Mouse (Mus musculus): ENCODE data around the gene Igf1r. TPM values are rescaled to one million over a fixed set of nuclear protein-coding genes. Genes with fewer than 3 reads are reported as not detected.

Gene Igf1r
- polyA plus RNA-seq, 1 experiment from 2014 or later, result 29.7 TPM

DNA sequence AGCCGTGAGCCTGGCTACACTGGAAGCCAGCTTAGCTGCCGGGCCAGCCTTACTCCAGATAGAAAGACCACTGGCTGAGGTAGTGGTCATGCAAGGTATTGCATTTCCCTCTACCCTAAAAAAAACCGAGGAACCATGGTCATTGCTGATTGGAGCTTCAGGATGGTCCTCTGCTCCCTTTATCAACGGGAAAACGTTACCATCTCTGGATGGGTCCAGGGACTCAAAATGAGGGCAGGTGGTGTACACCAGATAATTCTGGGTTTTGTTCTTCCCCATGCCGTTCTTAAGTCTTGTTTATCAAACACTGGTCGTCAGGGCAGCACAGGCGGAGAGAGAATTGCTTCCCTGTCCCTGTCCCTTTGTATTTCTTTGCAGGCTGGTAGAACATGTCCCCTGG is 57.0 kb downstream of the Igf1r start:
- H3K27ac ChIP-seq (ENCODE audit: low read depth, low read length), result no peak overlapping the region
- peaks cover 13% of the 10 kb centered on the region for H3K36me3 ChIP-seq (ENCODE audit: control insufficient read depth, insufficient read depth, low read length)

DNA sequence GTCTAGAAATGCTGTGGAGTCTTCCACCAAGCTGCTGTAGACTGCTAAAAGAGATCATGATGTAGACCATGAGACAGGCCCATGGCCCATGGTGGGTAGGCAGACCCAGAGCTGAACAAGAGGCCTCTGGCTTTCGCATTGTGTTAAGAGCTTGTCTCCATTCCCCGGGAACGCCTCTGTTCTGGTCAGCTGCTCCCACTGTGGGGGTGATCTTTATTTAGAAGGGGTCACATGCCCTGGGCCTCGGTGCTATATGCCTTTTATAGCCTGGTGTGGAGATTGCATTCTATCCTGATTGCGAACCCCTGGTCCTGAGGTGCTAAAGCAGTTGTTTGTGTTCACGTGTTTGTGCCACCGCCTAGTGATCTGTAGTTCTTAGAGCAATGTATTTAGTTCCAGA is 57.5 kb downstream of the Igf1r start:
- Histone ChIP-seq H3K9ac (ENCODE audit: low read depth, low read length) (no peak overlapping the region), H3K4me3 (ENCODE audit: low read length) (no peak overlapping the region), H3K36me3 (ENCODE audit: control insufficient read depth, insufficient read depth, low read length) (peaks cover 13% of the 10 kb centered on the region), H3K4me2 (replicated peaks; ENCODE audit: low read depth, low read length) (no peak overlapping the region), H3K9me3 (ENCODE audit: control insufficient read depth, low read length) (no peaks in the 10 kb centered on the region), H3K27me3 (ENCODE audit: control insufficient read depth, insufficient read depth, low read length) (no peaks in the 10 kb centered on the region), H3K4me1 (ENCODE audit: control insufficient read depth, insufficient read depth, low read length) (peaks cover 10% of the 10 kb centered on the region), H3K27ac (ENCODE audit: low read depth, low read length) (no peak overlapping the region)
- 48% methylated on average over 7 of the region's 7 CpGs for WGBS
- ATAC-seq (ENCODE audit: low FRiP score, low TSS enrichment), result no peak

More for the DNA sequence above, 57.0 kb downstream of the Igf1r start:
- H3K27me3 ChIP-seq (ENCODE audit: control insufficient read depth, insufficient read depth, low read length), result no peaks in the 10 kb centered on the region
- H3K4me1 ChIP-seq (ENCODE audit: control insufficient read depth, insufficient read depth, low read length), result peaks cover 10% of the 10 kb centered on the region
- 64% methylated on average over 8 of the region's 8 CpGs for WGBS
- no peaks in the 10 kb centered on the region for H3K9me3 ChIP-seq (ENCODE audit: control insufficient read depth, low read length)
- no peak overlapping the region for H3K9ac ChIP-seq (ENCODE audit: low read depth, low read length)
- no peak overlapping the region for H3K4me3 ChIP-seq (ENCODE audit: low read length)
- H3K4me2 ChIP-seq (replicated peaks; ENCODE audit: low read depth, low read length), result no peak overlapping the region
- ATAC-seq (ENCODE audit: low FRiP score, low TSS enrichment), result no peak

DNA sequence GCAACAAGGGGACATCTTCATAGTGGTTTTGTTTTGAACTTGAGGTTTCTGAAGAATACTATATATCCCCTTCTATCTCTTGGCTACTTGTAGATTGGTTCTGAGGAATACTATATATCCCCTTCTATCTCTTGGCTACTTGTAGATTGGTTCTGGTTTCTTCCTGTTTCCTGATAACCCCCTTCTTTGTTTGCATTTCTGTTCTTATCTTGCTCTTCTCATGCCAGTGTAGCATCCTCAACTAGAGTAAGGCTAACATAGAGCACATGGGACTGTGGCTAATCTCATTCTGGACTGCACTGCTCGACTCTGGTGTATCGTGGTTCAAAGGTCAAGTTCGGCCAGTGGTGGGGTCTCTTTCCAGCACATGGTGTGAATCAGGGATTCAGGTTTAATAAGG is 58.2 kb downstream of the Igf1r start:
- H3K27ac ChIP-seq (ENCODE audit: low read depth, low read length), result no peak overlapping the region
- H3K4me2 ChIP-seq (replicated peaks; ENCODE audit: low read depth, low read length), result no peak overlapping the region
- H3K9me3 ChIP-seq (ENCODE audit: control insufficient read depth, low read length), result 0 out of 2 replicates have a peak, but pooled peaks cover under 1% of the 10 kb centered on the region
- peaks cover 14% of the 10 kb centered on the region for H3K36me3 ChIP-seq (ENCODE audit: control insufficient read depth, insufficient read depth, low read length)
- peaks cover 10% of the 10 kb centered on the region for H3K4me1 ChIP-seq (ENCODE audit: control insufficient read depth, insufficient read depth, low read length)
- ATAC-seq (ENCODE audit: low FRiP score, low TSS enrichment), result no peak; the same call in 1 of the 2 replicates
- H3K4me3 ChIP-seq (ENCODE audit: low read length), result no peak overlapping the region
- no peak overlapping the region for H3K9ac ChIP-seq (ENCODE audit: low read depth, low read length)
- H3K27me3 ChIP-seq (ENCODE audit: control insufficient read depth, insufficient read depth, low read length), result no peaks in the 10 kb centered on the region
- 73% methylated on average over 3 of the region's 3 CpGs for whole genome bisulfite sequencing

DNA sequence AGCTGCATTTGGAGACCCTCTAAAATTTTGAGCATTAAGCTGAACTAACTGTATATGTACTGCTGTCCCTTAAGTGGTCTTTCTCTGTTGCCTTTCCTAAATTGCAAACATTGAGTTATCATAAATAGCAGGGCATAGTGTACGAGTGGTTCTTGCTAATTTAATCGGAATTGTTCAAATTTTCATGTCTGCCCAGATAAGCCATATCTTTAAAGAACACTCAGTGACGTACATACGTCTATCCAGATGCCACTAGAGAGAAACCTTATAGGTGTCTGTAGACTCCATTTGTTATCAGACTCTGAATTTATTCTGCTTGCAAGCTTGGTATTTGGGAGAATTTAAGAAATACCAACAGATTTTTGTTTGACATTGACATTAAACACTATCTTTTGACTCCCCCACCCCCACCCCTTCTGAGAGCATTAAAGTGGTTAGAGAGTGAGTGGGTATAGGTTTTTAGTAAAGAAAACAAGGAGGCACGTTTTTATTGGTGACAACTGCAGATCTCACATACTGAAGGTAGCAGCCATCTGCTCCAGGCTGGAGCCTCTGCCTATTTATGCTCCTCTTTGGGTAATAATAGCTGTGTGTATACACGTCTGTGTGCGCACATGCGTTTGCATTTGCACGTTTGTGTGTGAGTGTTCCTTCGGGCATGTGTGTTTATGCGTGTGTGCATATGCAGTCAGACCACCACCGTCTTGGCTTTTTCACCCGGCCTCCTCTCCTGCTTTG is 58.9 kb downstream of the Igf1r start:
- Histone ChIP-seq H3K36me3 (ENCODE audit: control insufficient read depth, insufficient read depth, low read length) (peaks cover 11% of the 10 kb centered on the region), H3K4me3 (ENCODE audit: low read length) (no peak overlapping the region), H3K9me3 (ENCODE audit: control insufficient read depth, low read length) (0 out of 2 replicates have a peak, but pooled peaks cover 3% of the 10 kb centered on the region), H3K27me3 (ENCODE audit: control insufficient read depth, insufficient read depth, low read length) (no peaks in the 10 kb centered on the region), H3K4me1 (ENCODE audit: control insufficient read depth, insufficient read depth, low read length) (peaks cover 10% of the 10 kb centered on the region), H3K27ac (ENCODE audit: low read depth, low read length) (no peak overlapping the region), H3K4me2 (replicated peaks; ENCODE audit: low read depth, low read length) (no peak overlapping the region), H3K9ac (ENCODE audit: low read depth, low read length) (no peak overlapping the region)
- no peak for ATAC-seq (ENCODE audit: low FRiP score, low TSS enrichment)
- 80% methylated on average over 13 of the region's 13 CpGs for WGBS

DNA sequence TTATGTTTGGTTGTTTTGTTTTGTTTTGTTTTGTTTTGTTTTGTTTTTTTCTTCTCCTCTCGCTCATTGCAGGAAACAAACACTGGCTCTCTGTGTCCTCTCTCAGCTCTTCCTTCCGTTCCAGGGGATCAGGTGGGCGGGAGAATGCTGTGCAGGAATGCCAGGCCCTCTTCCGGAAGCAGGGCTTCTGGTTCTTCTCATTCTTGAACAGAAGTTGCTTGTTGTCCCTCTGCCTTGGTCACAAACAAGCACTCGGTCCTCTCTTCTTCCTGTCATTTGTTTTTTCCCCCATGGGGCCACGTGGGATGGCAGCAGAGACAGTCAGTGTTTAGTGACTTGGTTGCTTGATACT is 59.5 kb downstream of the Igf1r start:
- Histone ChIP-seq H3K9ac (ENCODE audit: low read depth, low read length) (no peak overlapping the region), H3K4me1 (ENCODE audit: control insufficient read depth, insufficient read depth, low read length) (peaks cover 10% of the 10 kb centered on the region), H3K4me3 (ENCODE audit: low read length) (no peak overlapping the region), H3K36me3 (ENCODE audit: control insufficient read depth, insufficient read depth, low read length) (peaks cover 11% of the 10 kb centered on the region), H3K27me3 (ENCODE audit: control insufficient read depth, insufficient read depth, low read length) (no peaks in the 10 kb centered on the region), H3K27ac (ENCODE audit: low read depth, low read length) (no peak overlapping the region), H3K9me3 (ENCODE audit: control insufficient read depth, low read length) (0 out of 2 replicates have a peak, but pooled peaks cover 3% of the 10 kb centered on the region), H3K4me2 (replicated peaks; ENCODE audit: low read depth, low read length) (no peak overlapping the region)
- WGBS, result 58% methylated on average over 6 of the region's 6 CpGs
- ATAC-seq (ENCODE audit: low FRiP score, low TSS enrichment), result no peak

DNA sequence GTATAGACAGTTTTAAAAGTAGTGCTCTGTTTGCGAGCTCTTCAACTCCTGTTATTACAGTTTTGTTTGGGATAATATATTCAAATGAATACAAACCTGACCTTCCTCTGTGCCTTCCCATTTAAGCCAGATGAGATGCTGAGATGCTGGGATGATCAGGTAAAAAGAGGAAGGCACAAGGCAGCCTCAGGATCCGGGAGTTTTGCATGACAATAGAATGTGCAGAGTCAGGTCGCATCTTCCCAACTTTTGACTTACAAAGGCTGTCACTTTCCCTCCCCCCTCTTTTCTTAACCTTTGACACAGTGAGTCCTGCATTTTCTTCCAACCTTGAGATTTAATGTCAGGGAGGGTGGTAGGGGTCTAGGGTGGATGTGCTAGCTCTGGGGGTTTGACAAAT is 61.9 kb downstream of the Igf1r start:
- Histone ChIP-seq H3K9me3 (ENCODE audit: control insufficient read depth, low read length) (0 out of 2 replicates have a peak, but pooled peaks cover 3% of the 10 kb centered on the region), H3K9ac (ENCODE audit: low read depth, low read length) (no peak overlapping the region), H3K27me3 (ENCODE audit: control insufficient read depth, insufficient read depth, low read length) (no peaks in the 10 kb centered on the region), H3K4me1 (ENCODE audit: control insufficient read depth, insufficient read depth, low read length) (peaks cover 17% of the 10 kb centered on the region), H3K27ac (ENCODE audit: low read depth, low read length) (no peak overlapping the region), H3K36me3 (ENCODE audit: control insufficient read depth, insufficient read depth, low read length) (peaks cover 4% of the 10 kb centered on the region; the same call in 1 of the 2 replicates), H3K4me2 (replicated peaks; ENCODE audit: low read depth, low read length) (no peak overlapping the region), H3K4me3 (ENCODE audit: low read length) (no peak overlapping the region)
- WGBS, result 70% methylated on average over 3 of the region's 3 CpGs
- ATAC-seq (ENCODE audit: low FRiP score, low TSS enrichment), result no peak

DNA sequence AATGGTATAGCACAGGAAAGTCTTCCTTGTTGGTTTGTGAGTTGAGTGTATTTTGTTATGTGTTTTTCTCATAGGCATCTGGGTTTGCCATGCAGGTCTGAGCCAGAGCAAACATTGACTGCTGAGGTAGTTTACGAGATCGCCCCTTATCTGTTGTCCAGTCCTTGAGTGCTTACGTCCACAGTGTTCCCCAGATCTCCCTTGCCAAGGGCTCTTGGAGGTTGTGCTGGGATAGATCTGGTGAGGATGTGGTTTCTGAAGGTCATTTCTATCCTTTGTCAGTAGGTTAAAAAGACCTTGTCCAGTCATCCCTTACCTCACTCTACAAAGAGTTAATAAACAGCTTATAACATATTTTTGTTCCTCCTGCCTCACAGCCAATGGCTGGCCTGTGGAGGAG is 62.8 kb downstream of the Igf1r start:
- Histone ChIP-seq H3K4me2 (replicated peaks; ENCODE audit: low read depth, low read length) (no peak overlapping the region), H3K9ac (ENCODE audit: low read depth, low read length) (no peak overlapping the region), H3K36me3 (ENCODE audit: control insufficient read depth, insufficient read depth, low read length) (peaks cover 6% of the 10 kb centered on the region; the same call in 1 of the 2 replicates), H3K27ac (ENCODE audit: low read depth, low read length) (no peak overlapping the region), H3K4me3 (ENCODE audit: low read length) (no peak overlapping the region), H3K4me1 (ENCODE audit: control insufficient read depth, insufficient read depth, low read length) (peaks cover 19% of the 10 kb centered on the region), H3K9me3 (ENCODE audit: control insufficient read depth, low read length) (0 out of 2 replicates have a peak, but pooled peaks cover 3% of the 10 kb centered on the region), H3K27me3 (ENCODE audit: control insufficient read depth, insufficient read depth, low read length) (no peaks in the 10 kb centered on the region)
- ATAC-seq (ENCODE audit: low FRiP score, low TSS enrichment), result no peak
- 95% methylated on average over 3 of the region's 3 CpGs for WGBS

DNA sequence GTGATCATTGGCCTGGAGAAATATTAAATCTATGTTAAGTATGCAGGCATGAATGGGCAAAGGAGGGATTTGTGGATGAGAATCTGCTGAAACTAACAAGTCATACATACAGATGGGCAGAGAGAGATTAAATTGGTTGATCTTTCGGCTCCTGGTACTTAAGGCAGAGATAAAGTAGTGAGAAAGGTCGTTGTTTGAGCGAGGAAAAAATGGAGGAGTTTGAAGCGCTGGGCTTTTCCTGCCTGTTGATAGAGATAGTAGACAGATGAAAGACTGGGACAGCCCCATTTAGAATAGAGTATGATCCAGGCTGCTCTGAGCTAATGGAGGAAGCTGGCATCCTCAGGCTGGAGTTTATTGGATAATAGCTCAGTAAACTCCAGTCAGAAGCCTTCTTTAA is 65.4 kb downstream of the Igf1r start:
- Histone ChIP-seq H3K4me2 (replicated peaks; ENCODE audit: low read depth, low read length) (no peak overlapping the region), H3K36me3 (ENCODE audit: control insufficient read depth, insufficient read depth, low read length) (peaks cover 6% of the 10 kb centered on the region; the same call in 1 of the 2 replicates), H3K9ac (ENCODE audit: low read depth, low read length) (no peak overlapping the region), H3K4me1 (ENCODE audit: control insufficient read depth, insufficient read depth, low read length) (peaks cover 33% of the 10 kb centered on the region), H3K4me3 (ENCODE audit: low read length) (no peak overlapping the region), H3K27me3 (ENCODE audit: control insufficient read depth, insufficient read depth, low read length) (no peaks in the 10 kb centered on the region), H3K27ac (ENCODE audit: low read depth, low read length) (no peak overlapping the region), H3K9me3 (ENCODE audit: control insufficient read depth, low read length) (0 out of 2 replicates have a peak, but pooled peaks cover 3% of the 10 kb centered on the region)
- WGBS, result 67% methylated on average over 4 of the region's 4 CpGs
- ATAC-seq (ENCODE audit: low FRiP score, low TSS enrichment), result no peak

DNA sequence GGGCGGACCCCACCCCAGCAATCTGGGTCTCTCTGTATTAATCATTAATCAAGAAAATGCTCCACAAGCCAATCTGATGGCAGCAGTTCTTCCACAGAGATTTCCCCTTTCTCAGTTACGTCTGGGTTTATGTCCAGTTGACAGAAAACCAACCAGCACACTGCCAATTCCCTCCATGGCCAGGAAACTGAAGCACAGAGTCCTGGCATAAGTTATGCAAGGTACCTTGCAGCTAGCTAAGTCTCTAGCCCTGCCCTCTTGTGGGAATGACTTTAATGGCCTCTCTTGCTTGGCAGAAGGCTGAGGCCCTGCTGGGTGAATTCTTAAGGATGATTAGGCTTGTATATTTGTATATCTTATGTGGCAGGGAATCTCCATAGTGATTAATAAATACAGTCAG is 67.9 kb downstream of the Igf1r start:
- peaks cover 6% of the 10 kb centered on the region; the same call in 1 of the 2 replicates for H3K36me3 ChIP-seq (ENCODE audit: control insufficient read depth, insufficient read depth, low read length)

More for the DNA sequence above, 67.9 kb downstream of the Igf1r start:
- Histone ChIP-seq H3K4me2 (replicated peaks; ENCODE audit: low read depth, low read length) (no peak overlapping the region), H3K4me3 (ENCODE audit: low read length) (no peak overlapping the region), H3K27me3 (ENCODE audit: control insufficient read depth, insufficient read depth, low read length) (no peaks in the 10 kb centered on the region), H3K9ac (ENCODE audit: low read depth, low read length) (no peak overlapping the region), H3K9me3 (ENCODE audit: control insufficient read depth, low read length) (0 out of 2 replicates have a peak, but pooled peaks cover 3% of the 10 kb centered on the region), H3K27ac (ENCODE audit: low read depth, low read length) (no peak overlapping the region), H3K4me1 (ENCODE audit: control insufficient read depth, insufficient read depth, low read length) (peaks cover 43% of the 10 kb centered on the region)
- WGBS, result 63% methylated on average over 2 of the region's 2 CpGs
- ATAC-seq (ENCODE audit: low FRiP score, low TSS enrichment), result no peak

All from kidney, embryonic 14.5 days (tissue).